Mouse (Mus musculus) intestine, embryonic 14.5 days (tissue): ENCODE measurements around the gene Fbln1. TPM values are rescaled to one million over a fixed set of nuclear protein-coding genes. Genes with fewer than 3 reads are reported as not detected.

ENCODE experiments used
- ATAC-seq: fragments of 200-750 bp; cut with Nextera tagmentation; replicated peaks from 2 replicates; pipeline ENCODE4 v1.8.0; 2017; ENCODE audit warnings: low read depth, moderate number of reproducible peaks, moderate TSS enrichment, moderate library complexity; ENCODE audit not compliant: low FRiP score, low TSS enrichment
- DNase-seq: peaks from one replicate; pipeline ENCODE4 v3.0.0-alpha.2; 2018; ENCODE audit warnings: low spot score
- H3K27ac ChIP-seq: fragments of 300-500 bp; sonication (generic); 2 replicates; pipeline ENCODE4 v1.5.1; 2014; ENCODE audit warnings: low read depth, mild to moderate bottlenecking, control low read depth
- H3K27me3 ChIP-seq: fragments of 300-500 bp; sonication (generic); replicated peaks from 2 replicates; pipeline ENCODE4 v1.6.1; 2014; ENCODE audit warnings: low read length, control low read depth; ENCODE audit not compliant: control insufficient read depth, insufficient read depth
- H3K36me3 ChIP-seq: fragments of 300-500 bp; sonication (generic); 2 replicates; pipeline ENCODE4 v1.6.1; 2014; ENCODE audit warnings: low read length, control low read depth; ENCODE audit not compliant: control insufficient read depth, insufficient read depth
- H3K4me1 ChIP-seq: fragments of 300-500 bp; sonication (generic); replicated peaks from 2 replicates; pipeline ENCODE4 v1.6.1; 2014; ENCODE audit warnings: low read length, control low read depth, mixed read lengths; ENCODE audit not compliant: control insufficient read depth, insufficient read depth
- H3K4me2 ChIP-seq: fragments of 300-500 bp; sonication (generic); 2 replicates; pipeline ENCODE4 v1.6.1; 2014; ENCODE audit warnings: low read length
- H3K4me3 ChIP-seq: fragments of 300-500 bp; sonication (generic); 2 replicates; pipeline ENCODE4 v1.5.1; 2014; ENCODE audit warnings: low read depth, low read length, control low read depth, mixed read lengths
- H3K9ac ChIP-seq: fragments of 300-500 bp; sonication (generic); 2 replicates; pipeline ENCODE4 v1.6.1; 2014; ENCODE audit warnings: mild to moderate bottlenecking, low read length
- H3K9me3 ChIP-seq: fragments of 300-500 bp; sonication (generic); 2 replicates; pipeline ENCODE4 v1.6.1; 2016; ENCODE audit warnings: low read length, control low read depth; ENCODE audit not compliant: control insufficient read depth
- WGBS: fragments of 180-500 bp; shearing (Covaris S2); extraction: QIAGEN DNeasy Blood & Tissue Kit; methylation state at CpG from one replicate; pipeline ENCODE4 v1.1.7; 2014; 5-methylcytosine and 5-hydroxymethylcytosine counted together
- polyA plus RNA-seq: library from polyadenylated mRNA; unstranded; fragments of >200 nt; fragmentation: Nextera tagmentation; extraction: Ambion mirVana; gene quantifications from 2 replicates; pipeline ENCODE4 v1.2.1, GENCODE M21; 2014

Gene Fbln1
- polyA plus RNA-seq, 1 experiment from 2014 or later: 236 TPM

- H3K36me3 ChIP-seq: no peaks in the 10 kb centered on the region
- no peak for ATAC-seq
- H3K27me3 ChIP-seq: no peaks in the 10 kb centered on the region
- peaks cover 22% of the 10 kb centered on the region for H3K4me1 ChIP-seq
- no peak for DNase-seq
- H3K4me3 ChIP-seq: no peak overlapping the region
- no peaks in the 10 kb centered on the region for H3K9me3 ChIP-seq
- H3K9ac ChIP-seq: 0 out of 2 replicates have a peak overlapping the region, but pooled peaks have one; percentile 8
- no peak overlapping the region for H3K27ac ChIP-seq
- 26% methylated on average over 17 of the region's 17 CpGs for WGBS
- H3K4me2 ChIP-seq: peak overlapping the region; percentile 33
Measured at GRCm38 (mm10) chr15:85298167-85298781, 92.5 kb downstream of the Fbln1 start.

GRCm38 (mm10) chr15:85298946-85299345 lies 93.2 kb downstream of the Fbln1 start:
- Histone ChIP-seq H3K9me3 (no peaks in the 10 kb centered on the region), H3K27ac (no peak overlapping the region), H3K36me3 (no peaks in the 10 kb centered on the region), H3K4me3 (no peak overlapping the region), H3K4me1 (peaks cover 22% of the 10 kb centered on the region), H3K4me2 (0 out of 2 replicates have a peak overlapping the region, but pooled peaks have one; percentile 33), H3K27me3 (no peaks in the 10 kb centered on the region), H3K9ac (no peak overlapping the region)
- ATAC-seq: no peak
- 83% methylated on average over 9 of the region's 9 CpGs for WGBS
- no peak for DNase-seq

- DNase-seq (no peak), ATAC-seq (no peak)
- Histone ChIP-seq H3K4me1 (peaks cover 6% of the 10 kb centered on the region), H3K9ac (no peak overlapping the region), H3K4me3 (no peak overlapping the region), H3K27me3 (no peaks in the 10 kb centered on the region), H3K9me3 (no peaks in the 10 kb centered on the region), H3K27ac (no peak overlapping the region), H3K4me2 (no peak overlapping the region), H3K36me3 (no peaks in the 10 kb centered on the region)
- WGBS: 79% methylated on average over 4 of the region's 4 CpGs
Measured at GRCm38 (mm10) chr15:85303241-85303640, 97.5 kb downstream of the Fbln1 start.

- ATAC-seq (no peak), DNase-seq (no peak)
- Histone ChIP-seq H3K9ac (no peak overlapping the region), H3K4me2 (no peak overlapping the region), H3K9me3 (no peaks in the 10 kb centered on the region), H3K4me3 (no peak overlapping the region), H3K27ac (no peak overlapping the region), H3K4me1 (no peaks in the 10 kb centered on the region; the same call in 1 of the 2 replicates), H3K27me3 (no peaks in the 10 kb centered on the region), H3K36me3 (no peaks in the 10 kb centered on the region)
- WGBS: 91% methylated on average over 4 of the region's 4 CpGs
Measured at GRCm38 (mm10) chr15:85303976-85304375, 98.2 kb downstream of the Fbln1 start.

- no peaks in the 10 kb centered on the region for H3K36me3 ChIP-seq
Measured at GRCm38 (mm10) chr15:85307061-85307660, 101.4 kb downstream of the Fbln1 start.

GRCm38 (mm10) chr15:85311058-85311657 lies 105.4 kb downstream of the Fbln1 start:
- ATAC-seq (peak; percentile 47; the same call in 1 of the 2 replicates), DNase-seq (no peak)
- Histone ChIP-seq H3K9ac (no peak overlapping the region), H3K4me1 (no peaks in the 10 kb centered on the region), H3K9me3 (no peaks in the 10 kb centered on the region), H3K27ac (no peak overlapping the region), H3K4me3 (no peak overlapping the region), H3K27me3 (no peaks in the 10 kb centered on the region), H3K4me2 (peak overlapping the region; percentile 21; the same call in 1 of the 2 replicates), H3K36me3 (no peaks in the 10 kb centered on the region)
- WGBS: 53% methylated on average over 10 of the region's 10 CpGs

More at GRCm38 (mm10) chr15:85307061-85307660, 101.4 kb downstream of the Fbln1 start:
- no peak overlapping the region for H3K9ac ChIP-seq
- no peak overlapping the region for H3K4me2 ChIP-seq
- no peaks in the 10 kb centered on the region for H3K4me1 ChIP-seq
- DNase-seq: no peak
- 98% methylated on average over 2 of the region's 2 CpGs for WGBS
- H3K4me3 ChIP-seq: no peak overlapping the region
- no peak overlapping the region for H3K27ac ChIP-seq
- no peaks in the 10 kb centered on the region for H3K9me3 ChIP-seq
- ATAC-seq: no peak
- no peaks in the 10 kb centered on the region for H3K27me3 ChIP-seq

- H3K4me3 ChIP-seq: no peak overlapping the region
- H3K9me3 ChIP-seq: no peaks in the 10 kb centered on the region
- H3K36me3 ChIP-seq: no peaks in the 10 kb centered on the region
- WGBS: 47% methylated on average over 11 of the region's 13 CpGs
- H3K9ac ChIP-seq: no peak overlapping the region
- no peaks in the 10 kb centered on the region for H3K27me3 ChIP-seq
- DNase-seq: peak; percentile 79
- H3K4me2 ChIP-seq: no peak overlapping the region
- no peak for ATAC-seq
- no peaks in the 10 kb centered on the region; the same call in 1 of the 2 replicates for H3K4me1 ChIP-seq
- no peak overlapping the region for H3K27ac ChIP-seq
Measured at GRCm38 (mm10) chr15:85315378-85316025, 109.8 kb downstream of the Fbln1 start.

GRCm38 (mm10) chr15:85316342-85317140 lies 110.8 kb downstream of the Fbln1 start:
- 42% methylated on average over 14 of the region's 14 CpGs for WGBS
- no peaks in the 10 kb centered on the region for H3K27me3 ChIP-seq
- no peak overlapping the region for H3K4me2 ChIP-seq
- DNase-seq (no peak), ATAC-seq (no peak)
- H3K4me1 ChIP-seq: no peaks in the 10 kb centered on the region; the same call in 1 of the 2 replicates
- H3K27ac ChIP-seq: no peak overlapping the region
- H3K36me3 ChIP-seq: no peaks in the 10 kb centered on the region
- no peaks in the 10 kb centered on the region for H3K9me3 ChIP-seq
- no peak overlapping the region for H3K9ac ChIP-seq
- H3K4me3 ChIP-seq: no peak overlapping the region
